Mouse (Mus musculus): ENCODE data around the gene Atp9a. TPM values are rescaled to one million over a fixed set of nuclear protein-coding genes. Genes with fewer than 3 reads are reported as not detected.
"Not testable (repeated sequence)": the region's sequence is repeated elsewhere in the genome, so short reads cannot be mapped to it uniquely, and the experiment has no call there.

Gene Atp9a
- polyA plus RNA-seq, 1 experiment from 2014 or later, result 23.0 TPM

- peak overlapping the region; percentile 75 for H3K27ac ChIP-seq
- H3K27me3 ChIP-seq, result peaks cover 82% of the 10 kb centered on the region
- H3K9ac ChIP-seq, result peak overlapping the region; percentile 82
- no peaks in the 10 kb centered on the region for H3K36me3 ChIP-seq
- H3K4me1 ChIP-seq, result peaks cover 43% of the 10 kb centered on the region
- no peaks in the 10 kb centered on the region for H3K9me3 ChIP-seq
- ATAC-seq (ENCODE audit: insufficient number of reproducible peaks, insufficient read depth, low FRiP score, low TSS enrichment, low read depth), result no peak
- 1% methylated on average over 65 of the region's 65 CpGs for WGBS
- peak overlapping the region; percentile 97 for H3K4me2 ChIP-seq
- H3K4me3 ChIP-seq, result peak overlapping the region; percentile 60
Measured at GRCm38 (mm10) chr2:168765696-168766537, 23.7 kb upstream of the Atp9a start.

GRCm38 (mm10) chr2:168765065-168765681 lies 23.0 kb upstream of the Atp9a start:
- peak overlapping the region; percentile 75 for H3K27ac ChIP-seq
- under 1% methylated on average over 32 of the region's 32 CpGs for WGBS
- ATAC-seq (ENCODE audit: insufficient number of reproducible peaks, insufficient read depth, low FRiP score, low TSS enrichment, low read depth), result 0 out of 2 replicates have a peak, but pooled peaks have one; percentile 35
- peak overlapping the region; percentile 60 for H3K4me3 ChIP-seq
- H3K36me3 ChIP-seq, result no peaks in the 10 kb centered on the region
- peak overlapping the region; percentile 82 for H3K9ac ChIP-seq
- H3K9me3 ChIP-seq, result no peaks in the 10 kb centered on the region
- H3K27me3 ChIP-seq, result peaks cover 82% of the 10 kb centered on the region
- H3K4me2 ChIP-seq, result peak overlapping the region; percentile 97
- peaks cover 43% of the 10 kb centered on the region for H3K4me1 ChIP-seq

GRCm38 (mm10) chr2:168764460-168764867 lies 22.3 kb upstream of the Atp9a start:
- no peaks in the 10 kb centered on the region for H3K36me3 ChIP-seq
- peaks cover 76% of the 10 kb centered on the region for H3K27me3 ChIP-seq
- no peaks in the 10 kb centered on the region for H3K9me3 ChIP-seq
- no peak overlapping the region for H3K27ac ChIP-seq
- peak overlapping the region; percentile 97 for H3K4me2 ChIP-seq
- H3K9ac ChIP-seq, result no peak overlapping the region
- WGBS, result 10% methylated on average over 9 of the region's 9 CpGs
- peak overlapping the region; percentile 60 for H3K4me3 ChIP-seq
- H3K4me1 ChIP-seq, result peaks cover 43% of the 10 kb centered on the region
- ATAC-seq (ENCODE audit: insufficient number of reproducible peaks, insufficient read depth, low FRiP score, low TSS enrichment, low read depth), result no peak

GRCm38 (mm10) chr2:168763785-168764184 lies 21.6 kb upstream of the Atp9a start:
- Histone ChIP-seq H3K4me3 (peak overlapping the region; percentile 60; the same call in 1 of the 2 replicates), H3K9me3 (no peaks in the 10 kb centered on the region), H3K4me2 (peak overlapping the region; percentile 97), H3K27me3 (peaks cover 70% of the 10 kb centered on the region), H3K4me1 (peaks cover 43% of the 10 kb centered on the region), H3K36me3 (no peaks in the 10 kb centered on the region), H3K27ac (no peak overlapping the region), H3K9ac (no peak overlapping the region)
- WGBS, result 15% methylated on average over 7 of the region's 7 CpGs
- ATAC-seq (ENCODE audit: insufficient number of reproducible peaks, insufficient read depth, low FRiP score, low TSS enrichment, low read depth), result no peak

GRCm38 (mm10) chr2:168762411-168762815 lies 20.2 kb upstream of the Atp9a start:
- H3K27ac ChIP-seq, result 0 out of 2 replicates have a peak overlapping the region, but pooled peaks have one; percentile 33
- no peaks in the 10 kb centered on the region for H3K9me3 ChIP-seq
- H3K4me1 ChIP-seq, result peaks cover 39% of the 10 kb centered on the region
- peaks cover 57% of the 10 kb centered on the region for H3K27me3 ChIP-seq
- no peaks in the 10 kb centered on the region for H3K36me3 ChIP-seq
- ATAC-seq (ENCODE audit: insufficient number of reproducible peaks, insufficient read depth, low FRiP score, low TSS enrichment, low read depth), result no peak
- peak overlapping the region; percentile 19 for H3K4me3 ChIP-seq
- H3K9ac ChIP-seq, result peak overlapping the region; percentile 55; the same call in 1 of the 2 replicates
- peak overlapping the region; percentile 50 for H3K4me2 ChIP-seq
- 3% methylated on average over 12 of the region's 12 CpGs for WGBS

- H3K4me1 ChIP-seq, result peaks cover 34% of the 10 kb centered on the region
- H3K9ac ChIP-seq, result peak overlapping the region; percentile 55; the same call in 1 of the 2 replicates
- ATAC-seq (ENCODE audit: insufficient number of reproducible peaks, insufficient read depth, low FRiP score, low TSS enrichment, low read depth), result no peak
- 30% methylated on average over 4 of the region's 4 CpGs for WGBS
- H3K27ac ChIP-seq, result 0 out of 2 replicates have a peak overlapping the region, but pooled peaks have one; percentile 33
- no peaks in the 10 kb centered on the region for H3K9me3 ChIP-seq
- peak overlapping the region; percentile 50 for H3K4me2 ChIP-seq
- H3K27me3 ChIP-seq, result peaks cover 52% of the 10 kb centered on the region
- peak overlapping the region; percentile 19; the same call in 1 of the 2 replicates for H3K4me3 ChIP-seq
- H3K36me3 ChIP-seq, result no peaks in the 10 kb centered on the region
Measured at GRCm38 (mm10) chr2:168761954-168762353, 19.7 kb upstream of the Atp9a start.

- Histone ChIP-seq H3K27ac (no peak overlapping the region), H3K36me3 (peaks cover 3% of the 10 kb centered on the region; the same call in 1 of the 2 replicates), H3K4me1 (peaks cover 26% of the 10 kb centered on the region), H3K27me3 (peaks cover 44% of the 10 kb centered on the region), H3K9ac (no peak overlapping the region), H3K4me2 (no peak overlapping the region), H3K4me3 (no peak overlapping the region), H3K9me3 (no peaks in the 10 kb centered on the region)
- 90% methylated on average over 9 of the region's 9 CpGs for WGBS
- no peak for ATAC-seq (ENCODE audit: insufficient number of reproducible peaks, insufficient read depth, low FRiP score, low TSS enrichment, low read depth)
Measured at GRCm38 (mm10) chr2:168761141-168761540, 18.9 kb upstream of the Atp9a start.

GRCm38 (mm10) chr2:168744406-168744805 lies 2.2 kb upstream of the Atp9a start:
- H3K9ac ChIP-seq; H3K27ac ChIP-seq; H3K27me3 ChIP-seq; ATAC-seq (ENCODE audit: insufficient number of reproducible peaks, insufficient read depth, low FRiP score, low TSS enrichment, low read depth); H3K4me3 ChIP-seq; H3K36me3 ChIP-seq; H3K4me2 ChIP-seq; H3K9me3 ChIP-seq: not testable (repeated sequence)
- 92% methylated on average over 10 of the region's 10 CpGs for WGBS
- H3K4me1 ChIP-seq, result peaks cover 12% of the 10 kb centered on the region; the same call in 1 of the 2 replicates

GRCm38 (mm10) chr2:168742649-168743048 lies 440 bp upstream of the Atp9a start:
- H3K27ac ChIP-seq, result 0 out of 2 replicates have a peak overlapping the region, but pooled peaks have one; percentile 69

GRCm38 (mm10) chr2:168741273-168742058 lies 743 bp downstream of the Atp9a start:
- Histone ChIP-seq H3K4me2 (peak overlapping the region; percentile 72), H3K27ac (peak overlapping the region; percentile 80), H3K4me3 (peak overlapping the region; percentile 91), H3K4me1 (peaks cover 12% of the 10 kb centered on the region; the same call in 1 of the 2 replicates), H3K27me3 (no peaks in the 10 kb centered on the region), H3K9ac (peak overlapping the region; percentile 88), H3K9me3 (no peaks in the 10 kb centered on the region), H3K36me3 (0 out of 2 replicates have a peak, but pooled peaks cover 4% of the 10 kb centered on the region)
- 0% methylated on average over 75 of the region's 108 CpGs for WGBS
- ATAC-seq (ENCODE audit: insufficient number of reproducible peaks, insufficient read depth, low FRiP score, low TSS enrichment, low read depth), result peak; percentile 85

More at GRCm38 (mm10) chr2:168742649-168743048, 440 bp upstream of the Atp9a start:
- H3K36me3 ChIP-seq, result 0 out of 2 replicates have a peak, but pooled peaks cover 4% of the 10 kb centered on the region
- H3K4me2 ChIP-seq, result peak overlapping the region; percentile 72
- H3K27me3 ChIP-seq, result no peaks in the 10 kb centered on the region
- no peak overlapping the region for H3K9ac ChIP-seq
- WGBS, result 20% methylated on average over 7 of the region's 7 CpGs
- H3K4me3 ChIP-seq, result peak overlapping the region; percentile 91
- H3K4me1 ChIP-seq, result peaks cover 12% of the 10 kb centered on the region; the same call in 1 of the 2 replicates
- no peaks in the 10 kb centered on the region for H3K9me3 ChIP-seq
- ATAC-seq (ENCODE audit: insufficient number of reproducible peaks, insufficient read depth, low FRiP score, low TSS enrichment, low read depth), result no peak

GRCm38 (mm10) chr2:168740496-168740895 lies 1.7 kb downstream of the Atp9a start:
- 87% methylated on average over 10 of the region's 10 CpGs for WGBS
- ATAC-seq (ENCODE audit: insufficient number of reproducible peaks, insufficient read depth, low FRiP score, low TSS enrichment, low read depth), result no peak
- H3K9ac ChIP-seq, result peak overlapping the region; percentile 88; the same call in 1 of the 2 replicates
- peak overlapping the region; percentile 72 for H3K4me2 ChIP-seq
- peak overlapping the region; percentile 91 for H3K4me3 ChIP-seq
- H3K27ac ChIP-seq, result peak overlapping the region; percentile 80
- no peaks in the 10 kb centered on the region for H3K27me3 ChIP-seq
- peaks cover 12% of the 10 kb centered on the region; the same call in 1 of the 2 replicates for H3K4me1 ChIP-seq
- H3K9me3 ChIP-seq, result no peaks in the 10 kb centered on the region
- H3K36me3 ChIP-seq, result 0 out of 2 replicates have a peak, but pooled peaks cover 4% of the 10 kb centered on the region

Data from embryonic facial prominence, embryonic 13.5 days (tissue).